Mouse (Mus musculus): ENCODE data around the gene A630095N17Rik.

The A630095N17Rik gene

DNA sequence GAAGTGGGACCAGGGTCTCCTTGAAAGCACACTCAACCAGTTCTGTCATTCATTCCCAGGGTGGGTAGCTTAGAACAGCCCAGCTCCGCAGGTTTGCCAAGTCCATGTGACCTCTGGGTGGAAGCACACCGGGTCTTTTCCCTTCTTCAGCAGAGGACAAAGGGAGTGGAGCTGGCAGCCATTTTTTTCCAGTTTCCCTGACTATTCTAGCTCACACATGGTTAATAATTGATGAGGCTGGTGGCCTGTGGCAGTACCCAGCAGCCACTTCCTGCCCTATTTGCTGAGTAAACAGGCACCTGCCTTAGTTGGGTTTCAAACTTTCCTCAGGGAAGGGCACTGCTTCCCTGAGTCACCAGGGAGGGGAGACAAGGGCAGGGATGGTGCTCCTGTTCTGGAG lies 17.5 kb downstream of the A630095N17Rik start:
- DNase-seq (ENCODE audit: low spot score in 2 of 2), result no peak

DNA sequence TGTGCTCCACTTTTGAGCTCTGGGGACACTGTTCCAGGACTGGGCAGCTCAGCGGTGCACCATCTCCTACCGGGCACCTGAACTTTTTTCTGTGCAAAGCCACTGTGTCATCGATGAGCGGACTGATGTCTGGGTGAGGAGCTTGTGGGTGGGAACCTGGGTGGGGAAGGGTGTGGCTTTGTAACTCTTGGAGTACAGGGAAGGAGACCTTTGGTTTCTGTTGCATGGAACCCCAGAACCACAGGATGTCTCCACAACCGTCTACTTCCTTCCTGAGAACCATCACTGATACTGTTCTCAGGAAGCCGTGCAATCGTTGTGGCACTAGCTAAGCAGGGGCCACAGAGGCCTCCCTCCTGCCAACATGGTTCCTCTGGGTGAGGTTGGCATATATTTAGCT lies 18.8 kb downstream of the A630095N17Rik start:
- no peak for DNase-seq (ENCODE audit: low spot score in 2 of 2)

DNA sequence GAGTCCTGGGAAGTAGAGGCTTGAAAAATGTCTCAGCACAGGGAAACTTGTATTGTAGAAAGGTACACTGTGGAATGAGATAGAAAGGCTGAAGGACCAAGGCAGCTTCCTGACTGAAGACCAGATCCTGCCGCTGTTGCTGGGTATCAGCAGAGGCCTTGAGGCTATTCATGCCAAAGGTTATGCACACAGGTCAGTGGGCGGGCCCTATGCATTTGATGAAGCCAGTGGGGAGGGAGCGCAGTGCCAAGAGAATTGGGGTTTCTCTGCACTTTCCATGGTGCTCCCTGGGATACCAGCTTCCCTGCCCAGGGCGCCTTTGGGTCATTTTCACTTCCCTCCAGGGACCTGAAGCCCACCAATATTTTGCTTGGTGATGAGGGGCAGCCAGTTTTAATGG lies 19.4 kb downstream of the A630095N17Rik start:
- no peak for DNase-seq (ENCODE audit: low spot score in 2 of 2)

DNA sequence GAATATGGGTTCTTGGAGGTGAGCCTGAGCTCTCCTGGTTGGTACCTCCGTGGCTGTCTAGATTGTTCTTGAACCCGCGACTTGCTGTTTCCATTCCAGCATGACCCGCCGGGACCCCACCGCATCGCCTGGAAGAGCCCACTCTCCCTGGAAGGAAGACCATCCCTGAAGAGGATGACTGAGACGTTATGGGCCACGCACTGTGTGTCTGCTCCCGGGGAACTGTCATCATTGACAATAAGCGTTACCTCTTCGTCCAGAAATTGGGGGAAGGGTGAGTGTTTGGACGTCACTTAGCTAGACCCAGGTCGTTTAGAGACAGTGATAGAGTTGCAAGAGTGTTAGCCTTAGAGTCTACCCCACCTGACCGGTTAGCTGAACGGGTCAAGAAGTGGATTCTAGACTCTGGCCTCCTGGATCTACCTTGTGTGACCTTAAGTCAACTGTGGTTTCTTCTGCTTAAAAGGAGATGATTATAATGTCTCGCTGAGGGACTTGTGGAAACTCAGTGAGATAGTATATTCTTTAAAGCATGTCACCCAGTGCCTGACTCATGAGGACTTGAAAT lies 20.7 kb downstream of the A630095N17Rik start:
- DNase-seq (ENCODE audit: low spot score in 2 of 2), result no peak

DNA sequence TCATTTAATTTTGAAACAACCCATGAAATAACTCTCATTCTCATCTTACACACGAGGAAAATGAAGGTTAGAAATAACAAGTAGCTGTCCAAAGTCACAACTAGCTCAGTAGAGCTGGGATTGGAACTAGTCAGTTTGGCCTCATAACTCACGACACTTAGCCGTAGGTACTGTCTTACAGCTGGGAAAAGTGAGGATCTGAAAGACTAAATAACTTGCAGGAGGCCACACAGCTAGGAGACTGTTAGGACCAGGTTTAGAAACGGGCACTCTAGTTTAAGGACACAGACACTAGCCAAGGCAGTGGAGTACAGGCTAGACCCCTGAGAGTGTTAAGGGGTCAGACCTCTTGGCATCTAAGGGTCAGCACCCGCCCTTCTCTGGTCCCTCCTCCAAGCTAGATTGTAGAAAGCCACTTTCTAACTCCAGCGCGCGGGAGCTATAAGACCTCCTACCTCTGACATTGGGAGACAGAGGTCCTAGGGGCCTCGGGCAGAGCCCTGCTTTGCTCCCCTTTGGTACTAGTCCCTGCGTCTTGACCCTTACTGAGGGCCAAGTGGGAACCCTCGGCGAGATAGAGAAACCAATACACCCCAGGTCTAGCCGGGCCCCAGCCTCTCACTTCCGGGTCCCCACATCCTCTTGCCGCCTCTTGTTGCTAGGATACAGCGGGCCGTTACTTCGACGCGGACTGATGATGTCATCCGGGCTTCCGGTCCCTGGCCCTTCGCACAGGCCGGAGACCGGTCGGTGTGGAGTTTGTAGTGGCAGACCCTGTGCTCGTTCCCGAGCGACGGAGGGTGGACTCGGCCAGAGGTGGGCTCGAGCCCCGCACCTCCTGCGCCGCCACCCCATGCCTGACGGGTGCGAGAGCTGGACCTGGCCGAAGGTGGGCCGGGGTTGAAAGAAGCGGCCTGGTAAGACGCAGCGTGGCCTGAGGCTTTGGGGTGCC lies 21.5 kb downstream of the A630095N17Rik start, which contains the start of the genes Glb1l and Stk16:
TSS of gene Glb1l (minus strand) at position 678 of the 952 bp plus-strand sequence.
TSS of gene Stk16 (plus strand) at position 703 of the 952 bp plus-strand sequence.
- DNase-seq (ENCODE audit: low spot score in 2 of 2), result peak; percentile 93 to 95

DNA sequence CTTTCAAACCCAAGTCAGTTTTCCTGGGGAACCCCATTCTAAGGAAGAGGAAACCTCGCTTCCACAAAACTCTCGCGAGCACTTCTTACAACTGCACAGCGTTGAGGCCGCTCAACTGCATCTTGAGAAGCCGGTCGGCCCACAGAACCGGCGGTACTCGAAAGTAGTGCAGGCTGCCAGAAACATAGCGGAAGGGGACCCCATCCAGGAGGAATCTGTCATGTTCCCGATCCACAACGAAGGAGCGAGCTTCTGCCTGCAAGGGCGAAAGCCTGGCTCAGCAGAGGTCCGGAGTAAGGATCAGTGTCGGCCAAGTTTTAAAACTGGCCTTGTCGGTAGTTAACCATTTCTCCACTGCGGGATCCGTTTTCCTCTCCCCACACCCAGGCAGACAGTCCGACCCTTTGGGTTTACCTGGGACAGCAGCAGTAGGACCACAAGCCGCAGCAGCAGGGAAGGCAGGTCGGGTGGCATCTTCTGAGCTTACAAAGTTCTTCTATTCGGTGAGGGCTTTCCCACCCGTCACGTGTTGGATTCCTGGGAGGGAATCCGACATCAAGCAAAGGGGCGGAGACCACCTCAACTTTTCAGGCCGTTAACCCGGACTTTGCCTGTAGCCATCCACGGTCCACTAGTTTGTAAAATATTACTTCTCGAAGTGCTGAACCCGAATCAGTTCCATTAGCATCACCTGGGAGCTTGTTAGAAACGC lies 22.8 kb downstream of the A630095N17Rik start:
- no peak for DNase-seq (ENCODE audit: low spot score in 2 of 2)

DNA sequence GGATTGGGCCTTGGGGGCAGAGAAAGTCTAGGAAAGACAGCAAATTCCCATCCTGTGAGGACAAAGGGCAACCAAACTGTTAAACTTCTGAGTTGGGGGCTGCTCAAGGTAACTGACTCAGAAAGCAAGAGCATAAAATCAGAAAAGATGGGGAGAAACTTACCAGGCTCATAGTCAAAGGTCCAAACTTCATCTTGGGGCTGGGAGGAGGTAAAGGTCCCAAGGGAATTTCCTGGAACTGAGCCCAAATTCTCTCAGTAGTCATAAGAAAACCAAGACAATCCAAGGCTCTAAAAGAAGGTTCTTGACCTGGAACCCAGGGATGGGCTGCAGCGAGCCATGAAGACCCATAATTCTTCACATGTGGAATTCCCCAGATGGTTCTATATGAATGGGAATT lies 30.7 kb downstream of the A630095N17Rik start:
- DNase-seq (ENCODE audit: low spot score in 2 of 2), result no peak

DNA sequence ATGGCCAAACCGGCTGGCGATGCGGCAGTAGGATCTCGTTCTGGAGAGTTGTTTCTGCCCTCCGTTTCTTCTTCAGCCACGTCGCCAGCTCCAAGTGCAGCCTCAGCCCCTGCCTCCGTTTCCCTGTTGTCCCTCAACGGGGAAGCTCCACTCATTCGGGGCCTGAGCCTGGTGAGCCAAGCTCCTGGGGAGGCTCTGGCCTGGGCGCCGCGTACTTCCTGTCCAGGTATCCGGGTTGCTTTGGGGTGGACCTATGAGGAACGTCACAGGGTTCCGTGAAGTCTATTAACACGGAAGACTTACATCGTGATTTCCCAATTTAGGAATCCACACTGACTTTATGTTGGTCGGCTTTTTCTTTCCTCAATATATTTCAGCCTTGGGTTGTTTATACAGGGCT lies 39.5 kb downstream of the A630095N17Rik start:
- DNase-seq (ENCODE audit: low spot score in 2 of 2), result no peak

DNA sequence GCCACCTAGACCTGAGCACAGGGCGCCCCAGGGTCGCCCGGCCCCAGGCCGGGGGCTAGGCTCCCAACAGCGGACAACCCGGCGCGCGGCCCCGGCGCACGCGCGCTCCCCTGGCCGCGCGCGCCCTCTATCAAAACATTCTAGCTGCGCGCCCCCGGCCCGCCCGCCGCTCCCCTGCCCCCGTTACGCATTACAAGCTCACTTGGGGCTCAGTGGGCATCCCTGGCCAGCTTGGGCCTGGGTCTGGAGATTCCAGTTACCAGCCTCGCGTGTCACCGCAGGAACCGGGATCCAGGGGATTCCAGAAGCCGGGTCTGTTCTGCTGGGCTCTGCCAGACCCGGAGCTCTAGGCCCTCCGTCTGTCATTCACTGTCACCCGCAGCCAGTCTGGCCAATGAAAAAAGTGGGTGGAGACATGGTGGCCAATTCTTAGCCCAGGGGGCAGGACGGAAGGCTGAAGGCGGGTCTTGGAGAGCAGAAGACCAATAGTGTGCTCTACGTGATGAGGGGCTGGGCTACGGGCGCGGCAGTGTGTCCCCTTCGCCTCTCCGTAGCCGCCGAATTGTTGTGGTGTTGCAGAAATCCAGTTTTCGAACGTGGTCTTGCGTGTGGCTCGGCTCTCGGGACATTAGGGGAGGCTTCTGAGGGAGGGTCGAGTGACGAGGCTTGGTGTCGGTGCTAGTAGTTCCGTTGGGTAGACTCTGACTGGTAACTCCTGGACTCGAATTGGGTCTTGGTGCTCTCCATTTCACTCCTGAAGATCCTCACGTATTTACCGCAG lies 40.1 kb downstream of the A630095N17Rik start, which contains the start of the genes Ankzf1 and Atg9a:
TSS of gene Ankzf1 (plus strand) at position 530 of the 781 bp plus-strand sequence.
TSS of gene Atg9a (minus strand) at position 575 of the 781 bp plus-strand sequence.
- DNase-seq (ENCODE audit: low spot score in 2 of 2), result peak; percentile 77 to 88

DNA sequence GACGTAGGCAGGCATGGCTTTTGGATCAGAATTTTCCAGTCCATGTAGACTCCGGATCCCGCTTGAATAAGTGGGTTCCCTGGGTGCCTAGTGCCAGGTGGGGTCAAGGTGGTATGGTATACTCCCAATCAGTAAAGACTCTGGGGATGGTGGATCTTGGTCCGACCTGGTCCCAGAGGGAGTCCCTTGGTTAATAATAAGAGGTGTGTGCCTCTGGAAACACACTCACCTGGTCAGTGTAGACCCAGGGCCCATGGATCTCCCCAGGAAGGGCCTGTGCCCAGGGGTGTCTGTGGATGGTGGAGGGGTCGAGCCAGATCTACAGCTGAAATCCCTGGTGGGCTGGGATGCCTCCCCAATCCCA lies 40.7 kb downstream of the A630095N17Rik start:
- DNase-seq (ENCODE audit: low spot score in 2 of 2), result no peak

DNA sequence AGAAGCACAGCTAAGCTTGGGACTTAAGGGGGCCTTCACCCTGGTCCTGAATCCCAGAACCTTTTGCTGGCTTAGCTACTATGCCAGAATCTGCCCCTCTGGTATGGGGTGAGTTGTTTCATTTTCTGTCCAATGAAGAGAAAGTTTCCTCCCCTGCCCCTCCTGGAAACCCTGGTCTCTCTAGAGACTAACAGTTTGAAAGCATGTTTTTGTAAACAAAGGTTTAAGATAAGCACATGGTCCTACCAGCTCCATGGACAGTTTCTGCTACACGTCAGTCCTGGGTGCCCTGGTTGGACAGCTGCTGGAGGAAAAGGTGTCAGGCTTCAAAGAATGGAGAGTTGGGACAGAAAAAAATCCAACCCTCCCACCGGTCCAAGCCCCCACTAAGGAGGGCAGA lies 41.3 kb downstream of the A630095N17Rik start:
- no peak for DNase-seq (ENCODE audit: low spot score in 2 of 2)

DNA sequence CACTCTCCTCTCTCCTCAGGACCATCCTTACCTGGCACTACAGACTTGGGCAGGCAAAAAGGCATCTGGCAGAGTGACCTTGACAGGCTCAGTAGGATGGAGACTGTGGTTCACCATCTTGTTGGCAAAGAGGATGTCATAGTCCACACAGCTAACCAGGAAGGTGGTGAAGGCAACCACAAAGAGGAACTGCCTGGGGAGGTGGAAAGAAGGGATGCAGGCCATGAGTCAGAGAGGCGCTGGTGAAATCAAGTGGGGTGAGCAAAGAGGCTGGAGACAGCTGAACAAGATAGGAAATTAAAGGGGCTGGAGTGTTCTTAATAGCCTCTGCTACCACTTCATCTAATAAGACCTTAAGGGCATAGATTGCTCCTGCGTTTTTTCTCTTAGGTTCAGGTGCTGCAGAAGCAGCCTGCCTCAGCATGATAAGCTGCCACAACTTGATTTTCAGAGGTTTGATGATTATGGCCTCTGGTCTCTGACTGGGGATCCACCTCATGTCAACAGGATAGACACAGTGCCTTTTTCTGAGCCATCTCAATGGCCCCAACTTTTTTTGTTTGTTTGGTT lies 43.9 kb downstream of the A630095N17Rik start:
- DNase-seq (ENCODE audit: low spot score in 2 of 2), result no peak

DNA sequence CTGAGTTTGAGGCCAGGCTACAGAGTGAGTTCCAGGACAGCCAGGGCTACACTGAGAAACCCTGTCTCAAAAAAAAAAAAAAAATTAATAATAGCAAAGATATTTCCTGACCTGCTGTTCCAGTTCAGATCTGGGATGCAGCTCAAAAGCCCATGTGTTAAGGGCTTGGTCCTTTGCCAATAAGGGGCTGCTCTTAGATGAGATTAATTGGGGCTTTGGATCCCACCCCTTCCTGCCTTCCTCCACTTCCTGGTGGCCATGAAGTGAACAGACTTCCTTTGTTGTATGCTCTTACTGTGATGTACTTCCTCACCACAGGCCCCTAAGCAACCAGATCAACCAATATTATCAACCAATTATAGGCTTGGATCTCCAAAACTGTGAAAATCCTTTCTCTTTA lies 44.8 kb downstream of the A630095N17Rik start:
- DNase-seq (ENCODE audit: low spot score in 2 of 2), result no peak

DNA sequence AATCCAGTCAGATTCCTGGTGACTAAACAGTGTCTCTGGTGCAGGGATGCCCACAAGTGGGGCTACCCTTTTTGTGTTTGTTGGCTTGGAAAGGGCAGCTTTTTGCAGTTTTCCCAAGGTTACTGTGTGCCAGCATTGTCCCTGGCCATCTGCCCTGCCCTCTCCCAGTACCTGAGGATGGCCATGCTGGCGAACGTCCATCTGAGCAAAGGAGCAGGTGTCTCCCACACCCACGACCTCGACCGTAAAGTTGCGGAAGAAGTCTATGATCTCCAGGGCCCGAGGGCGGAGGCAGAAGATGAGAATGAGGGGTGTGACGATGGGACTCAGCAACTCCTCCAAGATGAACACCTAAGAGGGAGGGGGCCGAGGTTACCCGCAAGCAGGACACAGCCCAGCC lies 46.4 kb downstream of the A630095N17Rik start:
- no peak for DNase-seq (ENCODE audit: low spot score in 2 of 2)

DNA sequence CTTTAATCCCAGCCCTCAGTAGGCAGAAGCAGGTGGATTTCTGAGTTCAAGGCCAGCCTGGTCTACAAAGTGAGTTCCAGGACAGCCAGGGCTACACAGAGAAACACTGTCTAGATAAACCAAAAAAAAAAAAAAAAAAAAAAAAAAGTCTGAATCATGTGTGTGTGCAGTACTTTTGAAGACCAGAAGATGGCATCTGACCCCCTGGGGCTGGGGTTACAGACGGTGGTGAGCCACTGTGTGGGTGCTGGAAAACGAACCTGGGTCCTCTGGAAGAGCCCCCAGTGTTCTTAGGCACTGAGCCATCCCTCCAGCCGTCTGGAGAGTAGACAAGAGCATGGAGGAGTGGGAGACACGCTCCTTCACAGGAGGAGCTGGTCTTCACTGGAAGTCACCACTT lies 49.7 kb downstream of the A630095N17Rik start:
- DNase-seq (ENCODE audit: low spot score in 2 of 2), result no peak

DNA sequence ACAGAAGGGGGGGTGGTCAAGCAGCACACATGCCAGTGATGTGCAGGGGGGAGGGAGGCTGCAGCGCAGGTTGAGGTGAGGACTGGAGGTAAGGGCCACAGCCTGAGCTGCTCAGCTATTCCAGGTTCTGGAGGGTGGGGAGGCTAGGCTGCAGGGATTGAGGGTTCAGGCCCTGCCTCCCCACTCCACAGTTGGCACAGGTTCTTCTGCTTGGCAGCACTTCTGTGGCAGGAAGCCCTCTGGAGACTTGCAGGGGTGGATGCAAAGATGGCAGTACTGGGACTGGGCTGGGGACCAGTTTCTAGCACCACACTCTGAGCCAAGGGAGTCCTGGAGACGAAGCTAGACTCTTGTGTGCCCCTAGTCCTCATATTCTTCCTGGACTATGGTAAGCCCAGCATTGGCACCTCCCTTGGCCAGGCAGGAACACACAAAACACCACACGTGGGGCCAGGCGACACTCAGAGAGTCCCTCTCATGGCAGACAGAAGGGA lies 50.5 kb downstream of the A630095N17Rik start:
- no peak for DNase-seq (ENCODE audit: low spot score in 2 of 2)

DNA sequence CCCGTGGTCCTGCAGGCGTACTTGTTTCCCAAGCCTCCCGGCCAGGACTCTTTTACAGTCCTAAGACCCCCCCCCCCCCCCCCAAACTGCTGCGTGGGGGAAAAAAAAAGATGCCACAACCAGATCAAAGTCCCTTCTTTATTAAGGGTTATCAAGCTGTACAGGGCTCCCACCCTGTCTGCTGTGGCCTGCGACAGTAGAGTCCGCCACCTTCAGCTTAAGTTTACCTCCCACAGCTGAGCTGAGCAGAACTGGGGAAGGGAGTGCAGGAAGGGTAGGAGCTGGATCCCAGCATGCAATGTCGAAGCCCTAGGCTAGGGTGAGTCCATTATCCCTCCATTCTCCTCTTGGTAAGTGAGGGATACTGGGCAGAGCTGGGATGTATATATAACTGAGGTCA lies 51.2 kb downstream of the A630095N17Rik start:
- DNase-seq (ENCODE audit: low spot score in 2 of 2), result no peak

DNA sequence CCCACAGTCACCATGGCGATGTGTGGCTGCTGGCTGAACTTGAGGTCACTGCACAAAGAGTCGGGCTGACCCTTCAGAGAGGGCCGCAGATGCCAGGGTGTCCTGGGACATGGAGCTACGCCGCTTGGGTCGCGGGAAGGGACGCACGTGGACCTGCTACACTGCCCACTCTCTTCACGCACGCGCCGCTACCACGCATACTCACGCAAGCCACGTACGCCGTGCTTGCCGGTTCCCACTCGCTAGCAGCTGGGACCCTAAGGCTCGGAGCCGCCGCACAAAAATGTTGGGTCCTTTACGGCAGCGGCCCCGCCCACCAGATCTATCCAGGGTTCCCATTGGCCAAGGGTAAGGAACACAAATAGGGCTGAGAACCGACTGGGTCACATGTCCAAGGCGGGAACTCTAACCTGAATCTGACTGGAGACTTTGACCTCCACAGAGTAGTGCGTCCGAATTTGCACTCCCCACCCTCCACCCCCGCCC lies 51.8 kb downstream of the A630095N17Rik start, which contains the start of gene Abcb6:
TSS of gene Abcb6 (minus strand) at position 288 of the 486 bp plus-strand sequence.
- peak; percentile 68 to 85 for DNase-seq (ENCODE audit: low spot score in 2 of 2)

DNA sequence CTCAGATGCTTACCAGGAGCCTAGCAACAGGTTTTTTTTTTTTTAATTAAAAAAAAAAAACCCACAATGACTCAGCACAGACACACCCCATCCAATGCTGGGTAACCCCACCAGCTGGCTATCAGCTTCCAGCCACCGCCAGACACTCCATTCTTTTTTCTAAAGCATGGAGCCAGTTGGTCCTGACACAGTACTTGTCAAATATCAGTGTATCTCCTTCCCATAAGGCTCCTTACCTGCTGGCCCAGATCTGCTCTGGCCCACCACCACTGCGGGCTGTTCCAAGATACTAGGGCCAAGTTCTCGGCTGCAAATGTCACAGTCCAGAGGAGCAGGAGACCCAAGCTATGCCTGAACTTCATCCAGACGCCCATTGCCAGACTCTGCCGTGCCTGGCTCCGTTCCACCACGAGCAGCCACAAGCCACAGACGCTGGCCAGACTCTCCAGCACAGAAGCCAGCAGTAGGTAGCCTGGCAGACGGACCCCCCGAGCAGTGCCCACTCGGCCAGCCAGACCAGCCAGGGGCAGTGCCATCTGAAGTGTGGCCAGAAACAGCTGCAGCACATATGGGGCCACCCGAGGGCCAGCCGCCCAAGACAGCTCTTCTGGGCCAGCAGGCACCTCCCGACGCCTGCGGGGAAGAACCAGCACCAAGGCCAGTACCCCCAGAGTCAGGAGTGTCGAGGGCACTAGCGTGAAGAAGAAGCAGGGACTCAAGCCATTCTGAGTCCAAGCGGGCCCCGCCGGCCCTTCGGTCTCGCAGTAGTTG lies 52.4 kb downstream of the A630095N17Rik start:
- peak; percentile 42 to 86 for DNase-seq (ENCODE audit: low spot score in 2 of 2)

Data from cerebellum, postnatal 4 days (tissue).